Mouse (Mus musculus): Measurements from ENCODE around the gene Shb. TPM values are rescaled to one million over a fixed set of nuclear protein-coding genes. Genes with fewer than 3 reads are reported as not detected.

Gene Shb
- total RNA-seq, 2 experiments from 2014 or later = 21.5 to 24.9 TPM

- DNase-seq (ENCODE audit: low spot score in 2 of 2) = no peak
Observed at GRCm38 (mm10) chr4:45528355-45529198, 3.7 kb downstream of the Shb start.

GRCm38 (mm10) chr4:45527562-45528354, 4.5 kb downstream of the Shb start:
- DNase-seq (ENCODE audit: low spot score in 2 of 2) = no peak

- DNase-seq (ENCODE audit: low spot score in 2 of 2) = no peak
Observed at GRCm38 (mm10) chr4:45526846-45527561, 5.3 kb downstream of the Shb start.

- no peak for DNase-seq (ENCODE audit: low spot score in 2 of 2)
Observed at GRCm38 (mm10) chr4:45526175-45526574, 6.1 kb downstream of the Shb start.

GRCm38 (mm10) chr4:45525541-45525940, 6.7 kb downstream of the Shb start:
- no peak for DNase-seq (ENCODE audit: low spot score in 2 of 2)

GRCm38 (mm10) chr4:45524602-45525001, 7.7 kb downstream of the Shb start:
- no peak for DNase-seq (ENCODE audit: low spot score in 2 of 2)

GRCm38 (mm10) chr4:45523360-45523759, 8.9 kb downstream of the Shb start:
- DNase-seq (ENCODE audit: low spot score in 2 of 2) = no peak

GRCm38 (mm10) chr4:45522956-45523355, 9.3 kb downstream of the Shb start:
- no peak for DNase-seq (ENCODE audit: low spot score in 2 of 2)

- DNase-seq (ENCODE audit: low spot score in 2 of 2) = no peak
Observed at GRCm38 (mm10) chr4:45522583-45522900, 9.7 kb downstream of the Shb start.

- no peak for DNase-seq (ENCODE audit: low spot score in 2 of 2)
Observed at GRCm38 (mm10) chr4:45521705-45522582, 10.3 kb downstream of the Shb start.

- DNase-seq (ENCODE audit: low spot score in 2 of 2) = no peak
Observed at GRCm38 (mm10) chr4:45520375-45520774, 11.9 kb downstream of the Shb start.

GRCm38 (mm10) chr4:45517399-45517798, 14.9 kb downstream of the Shb start:
- DNase-seq (ENCODE audit: low spot score in 2 of 2) = no peak

- no peak for DNase-seq (ENCODE audit: low spot score in 2 of 2)
Observed at GRCm38 (mm10) chr4:45515894-45516293, 16.4 kb downstream of the Shb start.

GRCm38 (mm10) chr4:45514406-45514805, 17.9 kb downstream of the Shb start:
- DNase-seq (ENCODE audit: low spot score in 2 of 2) = no peak

GRCm38 (mm10) chr4:45513791-45514293, 18.4 kb downstream of the Shb start:
- no peak for DNase-seq (ENCODE audit: low spot score in 2 of 2)

GRCm38 (mm10) chr4:45513340-45513739, 18.9 kb downstream of the Shb start:
- DNase-seq (ENCODE audit: low spot score in 2 of 2) = no peak

- DNase-seq (ENCODE audit: low spot score in 2 of 2) = no peak
Observed at GRCm38 (mm10) chr4:45510163-45510562, 22.1 kb downstream of the Shb start.

GRCm38 (mm10) chr4:45509416-45509815, 22.9 kb downstream of the Shb start:
- DNase-seq (ENCODE audit: low spot score in 2 of 2) = no peak

- no peak for DNase-seq (ENCODE audit: low spot score in 2 of 2)
Observed at GRCm38 (mm10) chr4:45508469-45508868, 23.8 kb downstream of the Shb start.

- no peak for DNase-seq (ENCODE audit: low spot score in 2 of 2)
Observed at GRCm38 (mm10) chr4:45507476-45507875, 24.8 kb downstream of the Shb start.

- no peak for DNase-seq (ENCODE audit: low spot score in 2 of 2)
Observed at GRCm38 (mm10) chr4:45507039-45507438, 25.2 kb downstream of the Shb start.
